Mouse (Mus musculus): ENCODE data around the gene Lrrc8c.

The Lrrc8c gene

GRCm38 (mm10) chr5:105557346-105557745 lies 38.2 kb downstream of the Lrrc8c start:
- DNase-seq (ENCODE audit: low spot score) = no peak

- DNase-seq (ENCODE audit: low spot score) = no peak
Observed at GRCm38 (mm10) chr5:105557777-105558240, 38.6 kb downstream of the Lrrc8c start.

- no peak for DNase-seq (ENCODE audit: low spot score)
Observed at GRCm38 (mm10) chr5:105558517-105558916, 39.3 kb downstream of the Lrrc8c start.

- no peak for DNase-seq (ENCODE audit: low spot score)
Observed at GRCm38 (mm10) chr5:105561926-105562325, 42.7 kb downstream of the Lrrc8c start.

DNA sequence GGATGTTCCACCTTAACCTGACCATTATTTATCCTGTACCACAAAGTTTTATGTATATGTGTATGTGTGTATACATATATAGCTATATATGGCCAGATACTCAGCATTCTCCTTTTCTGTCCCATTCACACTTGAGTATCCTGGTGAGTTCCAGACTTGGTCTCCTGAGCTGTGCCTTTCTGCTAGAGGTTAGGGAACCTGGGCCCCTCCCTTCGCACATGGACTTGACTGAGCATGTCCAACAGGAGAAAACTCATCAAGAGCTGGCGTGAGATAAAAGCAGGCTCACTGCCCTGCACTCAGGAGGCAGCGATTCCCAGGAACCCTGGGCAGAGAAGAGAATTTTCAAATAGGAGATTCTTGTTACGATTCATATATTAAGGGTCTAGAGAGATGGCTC lies 45.6 kb downstream of the Lrrc8c start:
- DNase-seq (ENCODE audit: low spot score) = no peak

GRCm38 (mm10) chr5:105565824-105566223 lies 46.6 kb downstream of the Lrrc8c start:
- DNase-seq (ENCODE audit: low spot score) = no peak

DNA sequence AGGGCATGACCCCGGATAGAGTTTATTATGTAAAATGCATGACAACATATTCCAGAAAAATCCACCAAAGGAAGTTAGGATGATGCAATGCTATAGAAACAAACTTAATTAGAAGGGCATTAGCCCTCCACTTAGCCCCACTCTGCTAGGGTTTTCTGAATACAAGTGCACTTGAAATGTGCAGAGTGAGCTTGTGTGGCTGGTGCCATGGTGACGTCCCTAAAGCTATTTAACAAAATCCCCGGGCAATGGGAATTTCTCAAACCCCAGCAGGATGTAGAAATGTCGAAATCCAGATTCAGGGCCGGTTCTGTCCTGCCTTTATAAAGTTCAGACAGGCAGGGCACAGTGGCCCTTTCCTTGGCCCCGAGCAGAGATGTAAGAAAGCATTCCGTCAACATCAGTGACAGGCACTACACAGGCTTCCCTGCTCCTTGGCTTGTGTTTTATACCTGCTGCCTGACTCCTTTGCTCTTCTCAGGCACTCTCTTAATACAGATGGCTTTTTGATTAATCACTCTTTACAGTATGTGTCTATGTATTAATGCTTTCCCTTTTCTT lies 47.7 kb downstream of the Lrrc8c start:
- DNase-seq (ENCODE audit: low spot score) = peak; percentile 15

DNA sequence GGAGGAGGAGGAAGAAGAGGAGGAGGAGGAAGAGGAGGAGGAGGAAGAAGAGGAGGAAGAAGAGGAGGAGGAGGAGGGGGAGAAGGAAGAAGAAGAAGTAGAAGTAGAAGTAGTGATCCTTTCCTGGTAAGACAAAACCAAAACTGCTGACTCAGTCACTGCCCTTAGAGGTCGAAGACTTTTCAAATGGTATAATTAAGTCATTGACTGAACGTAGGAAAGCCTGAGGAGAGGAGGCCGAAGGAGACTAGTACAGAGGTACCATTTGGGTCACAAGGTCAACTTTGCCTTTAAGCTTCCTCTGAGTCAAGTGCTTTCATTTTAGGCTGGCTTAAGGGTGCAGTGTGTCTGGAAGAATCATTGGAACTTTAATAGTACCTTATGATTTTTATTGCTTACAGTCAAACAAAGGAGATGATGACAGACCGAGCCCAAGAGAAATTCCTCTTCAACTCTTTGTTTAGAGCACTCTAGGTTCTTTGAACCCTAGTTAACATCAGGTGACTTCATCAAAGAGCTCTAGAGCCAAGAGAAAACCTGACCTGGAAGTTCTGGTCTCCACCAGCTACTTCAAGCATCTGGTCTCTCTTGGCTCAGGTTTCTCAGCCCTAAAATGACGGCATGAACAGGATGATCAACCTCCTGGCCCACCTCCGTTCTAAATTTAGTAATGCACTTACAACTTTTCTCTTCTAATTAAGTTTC lies 49.0 kb downstream of the Lrrc8c start:
- DNase-seq (ENCODE audit: low spot score) = no peak

DNA sequence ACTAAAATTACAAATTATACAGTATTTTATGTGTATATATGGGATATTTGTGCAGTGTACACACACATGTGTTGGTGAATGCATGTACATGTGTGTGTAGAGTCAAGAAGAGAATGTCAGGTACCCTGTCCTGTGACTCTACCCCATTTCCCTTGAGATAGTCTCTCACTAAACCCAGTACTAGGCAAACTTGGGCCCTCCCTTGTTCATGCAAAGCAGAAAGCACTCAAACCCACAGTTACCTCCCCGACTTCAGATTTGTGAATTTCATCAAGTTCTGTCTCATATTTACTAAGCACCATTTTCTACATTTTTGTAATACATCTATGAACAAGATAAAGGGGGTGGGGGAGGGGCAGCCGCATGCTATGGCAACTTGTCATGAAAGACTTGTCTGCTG lies 50.0 kb downstream of the Lrrc8c start:
- DNase-seq (ENCODE audit: low spot score) = no peak

- DNase-seq (ENCODE audit: low spot score) = no peak
Observed at GRCm38 (mm10) chr5:105572160-105572692, 53.0 kb downstream of the Lrrc8c start.

- no peak for DNase-seq (ENCODE audit: low spot score)
Observed at GRCm38 (mm10) chr5:105572876-105573275, 53.7 kb downstream of the Lrrc8c start.

DNA sequence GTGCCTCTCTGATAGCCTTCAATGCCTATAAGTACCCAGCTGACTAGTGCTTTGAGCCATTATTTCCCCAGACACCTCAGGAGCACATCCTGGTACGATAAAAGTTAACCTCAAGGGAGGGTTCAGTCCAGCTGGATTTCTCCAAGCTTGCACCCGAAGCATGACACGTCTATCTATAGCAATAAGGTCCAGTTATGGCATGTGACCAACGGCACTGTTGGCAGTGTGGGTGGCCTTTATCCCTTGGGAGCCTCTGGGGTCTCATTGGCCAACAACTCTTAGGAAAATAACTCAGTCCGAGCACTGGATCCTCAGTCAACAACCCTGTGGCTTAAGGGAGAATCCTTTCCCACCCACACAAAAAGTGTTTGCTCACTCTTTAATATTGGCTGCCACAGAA lies 55.6 kb downstream of the Lrrc8c start:
- DNase-seq (ENCODE audit: low spot score) = no peak

- peak; percentile 24 for DNase-seq (ENCODE audit: low spot score)
Observed at GRCm38 (mm10) chr5:105575839-105576238, 56.7 kb downstream of the Lrrc8c start.

- no peak for DNase-seq (ENCODE audit: low spot score)
Observed at GRCm38 (mm10) chr5:105580909-105581308, 61.7 kb downstream of the Lrrc8c start.

DNA sequence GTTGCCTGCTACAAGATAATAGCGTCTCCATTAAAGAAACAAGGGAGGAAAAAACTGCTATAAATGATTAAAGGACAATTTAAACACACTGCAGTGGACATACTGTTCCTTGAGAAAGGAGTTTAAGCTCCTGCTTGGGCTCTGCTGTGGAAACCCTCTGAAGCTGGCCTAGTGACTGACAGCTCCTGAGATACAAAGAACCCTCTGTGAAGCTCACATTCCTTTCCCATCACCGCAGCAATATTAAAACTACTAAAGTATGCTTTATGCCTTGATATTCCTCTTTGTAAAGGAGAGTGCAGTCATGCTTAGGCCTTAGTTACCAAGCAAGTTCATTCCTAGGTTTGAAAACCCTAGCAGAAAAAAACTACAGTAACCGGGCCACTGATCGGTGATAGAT lies 66.7 kb downstream of the Lrrc8c start:
- DNase-seq (ENCODE audit: low spot score) = peak; percentile 31

DNA sequence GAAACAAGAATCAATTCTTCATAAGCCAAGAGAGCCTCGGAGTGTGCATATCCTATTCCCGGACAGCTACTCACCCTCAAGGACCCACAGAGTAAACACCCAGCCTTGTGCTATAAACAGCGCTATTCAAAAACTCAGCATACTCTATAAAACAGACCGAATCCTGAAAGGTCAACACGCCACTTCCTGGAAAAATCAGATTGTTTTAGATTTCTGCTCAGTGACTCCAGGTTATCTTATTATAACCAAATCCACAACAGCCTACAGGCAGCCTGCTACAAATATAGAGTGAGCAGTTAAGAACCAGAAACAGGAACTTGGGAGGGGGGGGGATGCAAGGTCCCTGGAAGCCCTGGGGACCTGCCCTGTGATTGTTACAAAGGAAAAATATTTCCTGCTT lies 67.5 kb downstream of the Lrrc8c start:
- no peak for DNase-seq (ENCODE audit: low spot score)

GRCm38 (mm10) chr5:105587471-105587870 lies 68.3 kb downstream of the Lrrc8c start:
- no peak for DNase-seq (ENCODE audit: low spot score)

DNA sequence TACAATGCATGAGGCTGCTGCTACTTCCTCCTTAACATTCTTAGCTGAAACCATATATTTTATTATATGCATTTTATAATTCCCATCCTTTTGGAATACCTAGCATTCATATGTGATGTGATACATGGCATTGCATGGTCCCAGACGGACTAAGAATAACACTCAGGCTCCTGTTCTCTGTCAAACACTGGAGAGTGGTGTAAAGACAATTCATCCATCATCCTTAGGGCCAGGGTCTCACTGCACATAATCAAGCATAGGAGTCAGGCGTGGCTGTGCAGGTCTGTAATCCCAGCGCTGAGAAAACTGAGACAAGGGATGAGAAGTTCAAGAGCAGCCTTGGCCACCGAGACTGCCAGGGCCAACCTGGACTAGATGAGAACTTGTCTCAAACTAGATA lies 69.5 kb downstream of the Lrrc8c start:
- DNase-seq (ENCODE audit: low spot score) = no peak

DNA sequence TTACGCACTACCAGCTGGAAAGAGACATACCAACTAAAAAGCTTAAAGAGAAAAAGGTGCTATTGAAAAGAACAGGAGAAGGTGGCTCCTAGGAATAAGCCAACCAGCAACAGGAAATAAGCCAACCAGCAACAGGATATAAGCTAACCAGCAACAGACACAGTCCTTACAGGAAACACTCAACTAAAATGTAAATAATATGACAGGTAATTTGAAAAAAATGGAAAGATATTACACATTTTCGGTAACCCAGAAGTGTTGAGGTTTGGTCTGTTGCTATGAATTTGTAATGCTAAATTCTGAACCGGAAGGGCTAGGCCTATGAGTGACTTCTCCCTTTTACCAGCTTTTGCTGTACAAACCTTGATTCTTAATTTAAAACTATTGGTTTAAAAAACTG lies 69.9 kb downstream of the Lrrc8c start:
- no peak for DNase-seq (ENCODE audit: low spot score)

- DNase-seq (ENCODE audit: low spot score) = no peak
Observed at GRCm38 (mm10) chr5:105592396-105592795, 73.2 kb downstream of the Lrrc8c start.

DNA sequence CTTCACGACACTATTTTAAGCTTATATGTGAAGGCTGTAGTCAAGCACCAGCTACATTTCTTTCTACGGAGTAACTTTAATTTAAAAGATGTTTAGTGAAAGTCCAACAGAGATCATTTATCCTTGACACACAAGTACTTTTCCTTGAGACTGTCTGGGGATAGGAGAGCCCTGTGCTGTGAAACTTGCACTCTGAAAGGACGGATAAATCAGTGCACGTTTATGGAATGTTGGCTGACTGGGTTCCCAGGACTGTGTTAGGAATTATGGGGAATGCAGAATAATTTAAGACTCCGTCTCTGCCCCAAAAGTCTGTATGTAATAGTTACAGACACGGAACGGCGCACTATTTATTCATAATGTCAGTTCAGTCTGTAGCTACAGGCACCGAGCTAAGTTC lies 74.4 kb downstream of the Lrrc8c start:
- no peak for DNase-seq (ENCODE audit: low spot score)

DNA sequence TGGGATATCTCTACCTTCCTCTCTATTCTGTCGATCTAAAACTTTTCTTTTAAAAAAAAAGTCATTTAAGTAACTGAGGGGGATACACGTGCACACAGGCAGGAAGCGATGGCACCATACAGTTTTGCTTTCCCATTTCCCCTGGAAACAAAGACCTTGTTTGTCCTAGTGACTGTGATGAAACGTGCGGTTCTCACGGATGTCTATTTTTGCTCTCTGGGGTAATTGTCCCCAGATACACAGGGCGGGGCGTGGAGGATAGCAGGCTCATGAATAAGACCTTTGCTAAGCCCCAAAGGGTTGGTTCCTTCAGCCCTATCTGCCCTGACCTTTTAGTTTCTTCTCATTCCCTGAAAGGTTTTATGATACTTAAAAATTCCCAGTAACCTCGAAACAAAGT lies 79.7 kb downstream of the Lrrc8c start:
- DNase-seq (ENCODE audit: low spot score) = no peak

GRCm38 (mm10) chr5:105599315-105599714 lies 80.1 kb downstream of the Lrrc8c start:
- DNase-seq (ENCODE audit: low spot score) = no peak

GRCm38 (mm10) chr5:105600998-105601397 lies 81.8 kb downstream of the Lrrc8c start:
- no peak for DNase-seq (ENCODE audit: low spot score)
